Mouse (Mus musculus) brown adipose tissue, adult 24 weeks (tissue): ENCODE results near the gene C030005K15Rik. TPM values are rescaled to one million over a fixed set of nuclear protein-coding genes. Genes with fewer than 3 reads are reported as not detected.

ENCODE experiments used
- H3K27ac ChIP-seq: fragments of 200-500 bp; replicated peaks from 2 replicates; pipeline ENCODE4 v1.5.1; 2012; ENCODE audit warnings: low read depth, mild to moderate bottlenecking, low read length
- H3K4me1 ChIP-seq: fragments of 200-500 bp; 2 replicates; pipeline ENCODE4 v1.6.1; 2012; ENCODE audit warnings: low read length, mixed read lengths; ENCODE audit not compliant: control insufficient read depth, insufficient read depth, insufficient read length
- H3K4me3 ChIP-seq: fragments of 200-500 bp; 2 replicates; pipeline ENCODE4 v1.5.1; 2012; ENCODE audit warnings: low read depth, mild to moderate bottlenecking, low read length, moderate library complexity; ENCODE audit not compliant: insufficient read depth
- polyA plus RNA-seq: library from polyadenylated mRNA; stranded (reverse); fragments of >200 nt; gene quantifications from 2 replicates; pipeline ENCODE4 v1.2.4, GENCODE M21; 2012; ENCODE audit not compliant: missing spikeins, insufficient read depth, insufficient read length

The C030005K15Rik gene
- polyA plus RNA-seq, 1 experiment: not detected

- Histone ChIP-seq H3K27ac (no peak within 1 kb of the TSS), H3K4me3 (no peak within 1 kb of the TSS), H3K4me1 (no peaks in the 10 kb centered on the region)
Observed at GRCm38 (mm10) chr10:97692913-97693312, 33.6 kb downstream of the C030005K15Rik start, which contains the start of gene Ccer1. Gene Ccer1, plus strand, starts transcription at chr10:97693059.

GRCm38 (mm10) chr10:97689425-97689824 lies 37.1 kb downstream of the C030005K15Rik start:
- Histone ChIP-seq H3K4me1 (no peaks in the 10 kb centered on the region), H3K27ac (no peak overlapping the region), H3K4me3 (no peak overlapping the region)

- H3K4me3 ChIP-seq: no peak overlapping the region
- no peak overlapping the region for H3K27ac ChIP-seq
- H3K4me1 ChIP-seq: no peaks in the 10 kb centered on the region
Observed at GRCm38 (mm10) chr10:97687198-97687597, 39.4 kb downstream of the C030005K15Rik start.

GRCm38 (mm10) chr10:97682981-97683380 lies 43.6 kb downstream of the C030005K15Rik start:
- Histone ChIP-seq H3K4me1 (no peaks in the 10 kb centered on the region), H3K4me3 (no peak overlapping the region), H3K27ac (no peak overlapping the region)

Other genes starting within 250 kb of the C030005K15Rik start
- 440 and 536 TPM in 2 replicates for gene Dcn, start 247.1 kb downstream of the C030005K15Rik start, polyA plus RNA-seq
- 40.1 and 44.9 TPM in 2 replicates for gene Lum, start 161.6 kb downstream of the C030005K15Rik start, polyA plus RNA-seq
- not detected in 2 replicates for gene Kera, start 119.9 kb downstream of the C030005K15Rik start, polyA plus RNA-seq
- gene Epyc, start 82.7 kb downstream of the C030005K15Rik start, polyA plus RNA-seq: not detected in 2 replicates
- not detected in 2 replicates for gene Ccer1, start 33.7 kb downstream of the C030005K15Rik start, polyA plus RNA-seq